Mouse (Mus musculus) left cerebral cortex, postnatal 25 days (tissue): ENCODE measurements around the gene Mgat5. TPM values are rescaled to one million over a fixed set of nuclear protein-coding genes. Genes with fewer than 3 reads are reported as not detected.

Experiments used
- DNase-seq, 2 experiments: peaks; one replicate each; pipeline ENCODE4 v3.0.0; 2022; ENCODE audit warnings: low spot score in 2 of 2, mixed read lengths in 1 of 2
- intact Hi-C: fragments of 180-260 bp; cut with DNase I; formaldehyde crosslinking; loops from one replicate; pipeline ENCODE4 v1.15.1; 2025
- total RNA-seq, 2 experiments: library from RNA; stranded (reverse); gene quantifications; 2 replicates each; pipeline ENCODE4 v1.2.3; 2021

The Mgat5 gene
- total RNA-seq, 2 experiments from 2014 or later = 79.9 to 80.9 TPM

DNA sequence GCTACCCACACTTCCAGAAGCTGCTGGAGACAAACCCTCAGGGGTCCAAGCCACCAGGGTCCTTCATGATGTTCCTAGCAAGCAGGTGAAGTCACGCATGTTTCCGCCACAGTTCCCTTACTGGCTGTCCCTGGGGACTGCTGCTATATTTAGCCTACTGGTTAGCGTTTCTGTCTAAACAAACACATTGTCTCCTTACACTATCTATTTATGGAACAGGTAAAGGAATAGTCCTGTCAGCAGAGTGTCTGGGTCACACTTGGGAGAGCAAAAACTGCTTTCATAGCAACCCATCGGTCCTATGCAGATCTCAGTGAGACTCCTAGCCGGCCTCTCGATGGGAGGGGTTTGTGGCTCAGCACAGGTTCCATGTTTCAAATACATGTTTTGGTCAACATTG lies 306.5 kb downstream of the Mgat5 start:
- intact Hi-C loops = no loop called here
- DNase-seq = no peak

DNA sequence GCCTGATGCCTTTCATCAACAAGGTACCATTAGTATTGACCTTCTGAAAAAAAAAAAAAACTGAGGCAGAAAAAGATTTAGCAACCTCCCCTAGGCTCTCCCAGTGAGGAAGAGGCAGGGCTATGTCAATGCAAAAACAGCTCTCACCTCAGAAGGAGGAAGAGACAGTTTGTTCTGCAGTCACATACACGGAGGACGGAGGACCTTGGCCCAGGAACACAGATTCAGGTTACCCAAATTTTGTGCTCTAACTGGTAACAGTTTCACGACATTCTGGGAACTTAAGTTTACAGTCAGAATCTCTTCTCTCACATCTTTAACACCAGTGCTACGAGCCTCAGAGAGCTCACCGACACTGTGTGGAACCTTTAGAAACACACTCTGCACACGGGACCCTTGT lies 307.9 kb downstream of the Mgat5 start:
- intact Hi-C loops = no loop called here
- DNase-seq = no peak

DNA sequence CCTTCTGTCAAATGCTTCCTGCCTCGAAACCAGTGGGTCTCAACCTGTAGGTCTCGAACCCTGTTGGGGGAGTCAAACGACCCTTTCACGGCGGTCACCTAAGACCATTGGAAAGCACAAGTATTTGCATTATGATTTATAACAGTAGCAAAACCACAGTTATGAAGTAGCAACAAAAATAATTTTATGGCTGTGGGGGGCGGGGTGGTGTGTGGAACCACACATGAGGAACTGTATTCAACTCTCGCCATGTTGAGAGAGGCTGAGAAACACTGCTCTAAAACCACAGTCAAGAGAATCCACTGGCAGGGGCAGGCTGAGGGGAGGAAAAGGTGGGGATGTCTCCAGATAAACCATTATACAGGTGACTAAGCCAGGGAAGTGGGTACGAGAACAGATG lies 308.3 kb downstream of the Mgat5 start:
- no peak for DNase-seq
- intact Hi-C loops = no loop called here

DNA sequence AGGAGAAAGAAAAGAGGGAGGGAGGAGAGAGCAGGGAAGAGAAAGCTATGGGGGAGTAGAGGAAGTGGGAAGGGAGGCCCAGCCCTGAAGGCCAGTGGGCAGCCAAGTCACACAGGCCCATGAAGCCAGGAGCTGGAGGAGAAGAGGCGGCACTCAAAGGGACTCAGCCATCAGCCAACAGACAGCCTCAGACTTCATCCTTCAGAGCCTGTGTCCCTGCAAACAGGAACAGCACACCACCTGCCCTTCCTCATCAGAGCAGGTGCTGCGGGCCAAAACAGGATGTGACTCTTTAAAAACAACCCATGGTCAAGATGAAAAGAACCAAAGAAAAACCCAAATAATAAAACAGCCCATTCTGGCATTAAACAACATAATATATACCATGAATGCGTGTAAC lies 308.8 kb downstream of the Mgat5 start:
- intact Hi-C loops = no loop called here
- no peak for DNase-seq

DNA sequence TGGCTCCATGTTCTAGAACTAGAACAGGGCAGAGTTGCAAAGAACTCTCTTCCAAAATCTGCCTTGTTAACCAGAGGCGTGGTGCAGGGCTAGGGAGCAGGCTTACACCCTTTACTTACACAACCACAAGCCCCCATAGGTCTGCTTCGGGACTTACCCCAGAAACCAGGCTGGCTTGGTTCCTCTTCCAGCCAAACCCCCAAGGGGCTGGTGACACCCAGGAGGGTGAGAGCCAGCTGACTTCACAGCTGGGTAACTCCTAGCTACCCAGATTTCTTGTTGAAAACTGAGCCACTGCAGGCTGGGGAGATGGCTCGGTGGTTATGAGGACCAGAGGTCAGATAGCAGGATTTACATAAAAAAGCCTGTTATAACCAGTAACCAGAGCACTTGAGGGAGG lies 309.7 kb downstream of the Mgat5 start:
- intact Hi-C loops = no loop called here
- no peak for DNase-seq

DNA sequence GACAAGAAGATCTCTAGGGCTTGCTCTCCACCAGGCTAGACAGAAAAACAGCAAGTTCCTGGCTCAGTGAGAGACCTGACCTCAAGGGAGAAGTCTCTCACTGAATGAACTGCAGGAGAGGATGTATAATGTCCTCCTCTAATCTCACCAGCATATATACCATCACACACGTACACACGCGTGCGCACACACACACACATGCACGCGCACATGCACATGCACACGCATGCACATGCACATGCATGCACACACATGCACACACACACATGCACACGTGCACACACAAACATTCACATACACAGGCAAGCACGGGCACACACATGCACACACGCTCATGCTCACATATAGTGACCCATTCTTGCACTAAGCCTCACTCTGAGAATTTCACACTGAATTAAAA lies 310.1 kb downstream of the Mgat5 start:
- no peak for DNase-seq
- intact Hi-C loops = no loop called here

DNA sequence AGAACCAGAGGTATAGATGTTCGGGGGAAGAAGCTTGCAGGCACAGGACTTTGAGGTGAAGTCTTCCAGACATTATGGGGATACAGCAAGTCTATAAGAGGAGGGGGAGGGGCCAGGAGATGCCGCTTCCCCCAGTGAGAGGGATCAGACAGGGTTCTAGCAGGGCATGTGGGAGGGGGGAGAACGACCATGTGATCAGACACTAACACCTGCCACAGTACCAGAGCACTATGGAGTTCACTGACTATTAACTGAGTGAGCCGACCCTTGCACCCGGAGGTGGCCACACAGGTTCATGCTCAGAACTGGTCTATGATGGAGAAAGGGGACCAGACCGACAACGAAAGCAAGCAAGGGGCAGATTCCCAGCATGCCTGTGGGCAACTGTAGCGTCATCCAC lies 318.5 kb downstream of the Mgat5 start:
- intact Hi-C loops = no loop called here
- DNase-seq = no peak

DNA sequence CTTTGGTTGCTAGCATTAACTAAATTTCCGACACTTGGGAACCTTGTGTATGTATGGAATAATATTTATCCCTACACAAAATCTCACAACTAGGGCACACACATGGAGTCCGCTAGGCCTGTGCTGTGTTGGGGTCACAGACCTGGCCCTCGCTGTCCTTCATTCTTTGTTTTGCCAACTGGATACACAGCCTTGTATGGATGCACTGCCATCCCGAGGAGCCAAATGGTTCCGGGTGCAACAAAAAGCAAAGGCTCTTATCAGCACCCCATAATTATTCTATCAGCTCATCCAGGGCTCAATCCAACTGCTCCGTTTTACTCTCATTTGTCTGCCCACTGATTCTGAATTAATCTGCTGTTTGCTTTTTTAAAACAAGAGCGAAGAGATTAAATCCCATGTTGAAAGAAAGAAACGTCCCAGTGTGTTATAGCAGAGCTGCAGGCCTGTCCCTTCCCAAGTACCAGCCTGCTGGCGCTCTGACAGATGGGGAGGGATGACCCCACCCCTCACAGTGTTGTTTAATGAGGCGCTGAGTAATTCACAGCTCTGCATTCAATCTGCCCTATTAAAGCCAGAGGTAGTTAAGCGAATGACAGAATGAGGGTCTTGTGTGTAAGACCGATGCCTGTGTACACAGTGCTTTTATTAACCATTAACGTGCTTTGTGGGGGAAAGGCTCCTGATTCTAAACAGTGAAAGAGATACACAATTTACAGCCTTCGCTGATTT lies 326.2 kb downstream of the Mgat5 start:
- intact Hi-C loops = no loop called here
- peak in 1 of 2 experiments; percentile 3 for DNase-seq

DNA sequence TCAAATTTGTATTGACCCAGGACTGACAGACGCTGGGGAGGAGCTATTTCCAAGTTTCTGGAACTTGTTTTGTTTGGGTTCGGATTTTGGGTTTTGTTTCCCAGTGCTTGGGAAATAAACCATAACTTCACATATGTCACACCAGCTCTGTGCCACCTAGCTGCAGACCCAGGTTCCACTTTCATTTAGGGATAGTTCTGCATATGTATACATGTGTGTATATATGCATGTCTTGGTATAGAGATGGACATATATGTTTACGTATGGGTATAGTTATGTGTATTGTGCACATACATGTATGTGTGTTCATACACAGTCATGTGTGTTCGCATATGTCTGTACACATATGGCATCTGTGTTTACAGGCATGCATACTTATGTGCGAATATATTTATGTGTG lies 326.9 kb downstream of the Mgat5 start:
- intact Hi-C loops = no loop called here
- no peak for DNase-seq

DNA sequence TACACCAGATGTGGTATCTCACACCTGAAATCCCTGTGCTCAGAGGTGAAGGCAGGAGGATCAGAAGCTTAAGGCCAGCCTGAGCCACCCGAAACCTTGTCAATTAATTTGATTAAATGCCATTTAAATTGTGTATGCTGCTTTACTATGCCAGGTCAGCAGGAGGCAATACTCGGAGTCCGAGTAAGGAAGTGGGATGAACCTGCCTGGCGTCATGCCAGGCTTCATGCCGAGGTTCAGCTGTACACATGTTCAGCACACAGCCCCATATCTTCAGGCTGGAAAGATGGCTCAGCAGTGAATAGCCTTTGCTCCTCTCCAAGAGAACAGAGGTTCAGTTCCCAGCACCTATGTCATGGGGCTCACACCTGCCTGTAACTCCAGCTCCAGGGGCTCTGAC lies 331.6 kb downstream of the Mgat5 start:
- no peak for DNase-seq
- intact Hi-C loops = no loop called here

DNA sequence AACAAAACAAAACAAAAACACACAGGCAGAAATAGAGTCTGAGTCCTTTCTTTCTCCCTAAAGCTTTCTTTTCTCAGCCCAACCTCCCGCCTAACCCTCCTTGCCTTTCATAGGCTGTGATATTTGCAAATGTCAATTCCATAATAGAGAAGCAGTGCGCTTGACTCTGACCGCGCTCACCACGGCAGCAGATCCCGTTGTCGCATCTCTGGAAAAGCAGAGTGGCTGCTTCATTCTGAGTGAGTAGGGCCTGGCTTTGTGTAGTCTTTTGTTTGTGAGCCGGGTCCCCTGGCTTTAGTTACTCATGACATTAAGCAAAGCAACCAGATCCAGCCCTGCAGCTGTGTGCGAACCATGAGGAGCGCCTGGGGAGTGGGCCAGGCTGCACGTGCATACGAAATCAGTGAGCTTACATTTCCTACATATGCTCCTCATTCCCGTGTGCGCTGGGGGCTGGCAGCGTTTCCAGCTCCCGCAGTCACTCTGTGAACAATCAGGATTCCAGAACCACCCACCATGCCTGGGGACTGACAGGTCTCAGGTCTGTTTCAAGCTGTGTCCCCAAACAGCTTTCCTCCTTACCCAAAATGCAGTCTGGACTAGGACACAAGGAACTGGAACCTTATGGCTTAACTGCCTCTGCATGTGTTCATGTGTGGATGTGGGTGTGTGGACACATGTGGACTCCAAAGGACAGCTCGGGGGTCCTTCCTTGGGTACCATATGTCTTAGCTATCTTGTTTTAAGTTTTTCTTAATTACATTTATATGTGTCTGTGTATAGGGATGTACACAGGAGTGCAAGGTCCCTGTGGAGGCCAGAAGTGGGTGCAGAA lies 332.6 kb downstream of the Mgat5 start:
- intact Hi-C loops = no loop called here

More for the DNA sequence above, 332.6 kb downstream of the Mgat5 start:
- peak; percentile 24 to 31 for DNase-seq
